Mouse (Mus musculus) kidney, postnatal 14 days (tissue): ENCODE data around the gene Arl5c.

Experiments
- DNase-seq: peaks from one replicate; pipeline ENCODE4 v3.0.0; 2022; ENCODE audit warnings: mixed read lengths

Arl5c gene

DNA sequence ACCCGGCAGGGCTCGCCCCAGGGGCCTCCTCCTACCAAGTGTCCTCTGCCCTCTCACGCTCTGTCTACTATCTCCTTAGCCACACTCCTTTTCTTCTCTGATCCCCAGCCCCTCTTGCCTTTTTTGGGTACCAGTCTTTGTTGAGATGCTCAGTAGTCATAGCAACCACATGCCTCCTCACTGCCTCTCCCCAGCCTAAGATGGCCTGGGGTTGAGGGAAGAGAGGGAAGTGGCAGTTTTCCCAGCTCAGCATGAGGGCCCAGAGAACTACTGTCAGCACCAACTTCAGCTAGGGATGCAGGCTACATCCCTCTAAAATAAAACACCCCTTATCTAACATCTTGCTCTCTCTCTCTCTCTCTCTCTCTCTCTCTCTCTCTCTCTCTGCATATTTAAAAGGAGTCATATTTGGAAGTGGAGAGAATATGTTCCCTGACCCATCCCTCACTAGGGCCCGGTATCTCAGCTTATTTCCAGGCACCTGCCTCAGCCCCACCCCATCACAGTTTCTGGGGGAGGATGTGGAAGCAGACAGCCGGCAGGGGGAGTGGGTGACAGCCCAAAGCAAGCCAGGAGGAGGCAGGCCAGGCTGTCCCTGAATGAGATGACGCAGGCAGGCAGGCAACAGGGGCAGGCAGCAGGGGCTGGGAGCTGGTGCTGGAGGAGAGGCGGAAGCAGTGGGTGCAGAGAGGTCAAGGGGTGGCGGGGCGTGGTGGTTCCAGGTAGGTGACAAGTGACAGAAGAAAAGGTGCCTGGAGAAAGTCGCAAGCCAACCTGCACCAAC is 23.1 kb upstream of the Arl5c start:
- DNase-seq, result peak; percentile 29

DNA sequence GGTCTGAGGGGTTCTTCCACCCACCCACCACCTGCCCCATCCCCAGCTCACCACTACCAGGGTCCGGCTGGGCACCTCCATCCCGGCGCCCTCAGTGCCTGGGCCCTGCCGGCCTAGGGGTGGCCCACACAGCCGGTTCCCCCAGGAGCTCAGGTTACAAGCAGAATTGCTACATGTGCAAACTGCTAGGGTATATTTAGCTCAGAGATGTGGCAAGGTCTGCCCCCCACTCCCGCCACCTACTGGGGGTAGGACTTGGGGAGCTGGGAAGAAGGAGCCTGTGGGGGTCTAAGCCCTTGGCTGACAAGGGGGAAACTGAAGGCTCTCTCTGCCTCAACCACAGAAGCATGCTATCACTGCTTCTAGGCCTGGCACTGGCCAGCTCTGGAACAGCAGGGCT is 22.2 kb upstream of the Arl5c start:
- DNase-seq, result no peak

DNA sequence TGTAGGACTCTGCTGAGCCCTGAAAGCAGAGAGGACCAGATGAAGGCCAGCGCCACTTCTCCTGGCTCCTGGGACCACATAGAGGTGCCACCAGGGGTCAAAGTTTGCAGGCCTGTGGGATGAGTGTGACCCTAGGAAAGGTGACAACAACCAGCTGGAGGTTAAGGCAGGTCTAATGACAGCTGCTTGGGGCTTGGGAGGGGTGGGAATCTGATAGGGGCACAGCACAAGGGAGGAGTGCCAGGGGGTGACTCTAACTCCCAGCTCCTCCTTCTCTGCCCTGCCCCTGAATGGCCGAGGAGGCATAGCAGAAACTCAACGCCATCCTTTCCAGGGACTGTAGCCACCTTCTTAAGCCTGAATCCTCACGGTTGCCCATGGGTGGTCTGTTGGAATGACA is 20.8 kb upstream of the Arl5c start:
- DNase-seq, result no peak

- no peak for DNase-seq
These were observed 20.2 kb upstream of the Arl5c start for GRCm38 (mm10) chr11:98016177-98016576.

DNA sequence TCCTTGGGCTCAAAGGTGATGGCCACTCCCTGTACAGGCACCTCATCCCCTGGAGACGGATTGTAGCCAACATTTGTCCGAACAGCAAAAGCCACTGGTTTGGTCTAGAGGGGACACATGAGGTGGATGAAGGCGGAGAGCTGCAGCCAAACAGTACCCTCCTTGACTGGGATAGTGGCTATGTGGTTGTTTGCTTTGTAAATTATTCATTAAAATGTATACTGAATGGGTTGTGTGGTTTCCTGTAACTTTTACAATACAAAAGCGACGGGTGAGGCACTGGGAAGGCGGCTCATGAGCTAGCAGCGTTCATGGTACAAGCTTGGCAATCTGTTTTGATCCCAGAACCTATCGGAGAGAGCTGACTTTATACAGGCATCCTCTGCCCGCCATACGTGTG is 16.9 kb upstream of the Arl5c start:
- DNase-seq, result no peak

DNA sequence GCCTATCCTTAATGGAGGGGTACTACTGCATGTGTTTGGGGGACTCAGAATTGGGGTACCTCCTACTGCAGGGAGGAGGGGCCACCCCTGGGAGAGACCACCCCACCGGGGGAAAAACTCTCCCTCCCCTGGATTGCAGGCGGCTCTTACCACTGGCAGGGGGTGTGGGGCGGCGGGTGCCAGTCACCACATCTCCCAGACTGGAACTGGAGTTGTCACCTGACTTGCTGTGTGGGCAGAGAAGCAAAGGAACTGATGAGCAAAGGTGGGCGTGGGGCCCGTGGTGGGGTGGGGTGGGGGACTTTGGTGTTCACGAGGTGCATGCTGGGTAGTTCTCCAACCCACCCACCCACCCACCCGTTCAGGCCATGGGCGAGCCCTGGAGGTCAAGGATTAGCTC is 15.7 kb upstream of the Arl5c start:
- no peak for DNase-seq

- DNase-seq, result no peak
These were observed 12.1 kb upstream of the Arl5c start for GRCm38 (mm10) chr11:98008087-98008486.

- DNase-seq, result no peak
These were observed 9.7 kb upstream of the Arl5c start for GRCm38 (mm10) chr11:98005686-98006085.

DNA sequence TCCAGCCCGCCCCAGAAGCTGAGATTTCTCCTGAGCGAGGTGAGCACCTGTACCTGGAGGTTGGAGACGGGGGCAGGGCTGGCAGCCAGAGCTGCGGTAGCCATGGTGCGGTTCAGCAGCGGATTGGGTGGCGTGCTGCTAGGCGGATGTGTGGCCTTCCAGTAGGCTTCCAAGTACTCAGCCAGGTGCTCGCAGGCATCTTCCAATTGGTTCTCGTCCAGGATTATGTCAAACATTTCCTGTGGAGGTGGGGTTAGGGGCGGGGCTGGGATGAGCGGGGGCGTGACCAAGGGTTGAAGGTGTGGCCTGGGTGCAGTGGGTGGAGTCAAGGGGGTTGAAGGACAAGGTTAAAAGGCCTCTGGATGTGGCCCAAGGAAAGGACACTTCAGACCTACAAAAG is 9.1 kb upstream of the Arl5c start:
- no peak for DNase-seq

- DNase-seq, result no peak
These were observed 8.2 kb upstream of the Arl5c start for GRCm38 (mm10) chr11:98004161-98004560.

GRCm38 (mm10) chr11:98003171-98003671 is 7.2 kb upstream of the Arl5c start:
- DNase-seq, result no peak

GRCm38 (mm10) chr11:98002627-98003026 is 6.6 kb upstream of the Arl5c start:
- DNase-seq, result peak; percentile 76

DNA sequence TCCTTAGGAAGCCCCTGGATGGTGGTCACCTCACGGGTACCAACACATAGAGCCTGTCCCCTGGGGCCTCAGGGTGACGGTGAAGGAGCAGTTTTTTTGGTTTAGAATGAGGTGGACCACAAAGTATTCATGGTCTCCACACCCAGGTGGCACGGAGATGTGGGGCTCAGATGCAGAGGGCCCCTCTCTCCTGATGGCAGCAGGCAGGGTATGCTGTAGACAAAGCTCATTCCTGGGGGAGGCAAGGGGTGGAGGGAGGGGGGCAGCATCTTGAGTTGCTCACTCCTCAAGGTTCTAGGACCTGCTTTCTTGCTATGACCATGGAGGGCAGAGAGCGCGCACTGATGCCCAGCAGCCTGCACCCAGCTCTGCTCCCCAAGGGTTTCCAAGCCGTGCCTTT is 6.0 kb upstream of the Arl5c start:
- no peak for DNase-seq

GRCm38 (mm10) chr11:98001351-98001824 is 5.4 kb upstream of the Arl5c start:
- DNase-seq, result no peak

GRCm38 (mm10) chr11:98000378-98001140 is 4.6 kb upstream of the Arl5c start:
- DNase-seq, result no peak

GRCm38 (mm10) chr11:97999748-98000147 is 3.8 kb upstream of the Arl5c start:
- no peak for DNase-seq

DNA sequence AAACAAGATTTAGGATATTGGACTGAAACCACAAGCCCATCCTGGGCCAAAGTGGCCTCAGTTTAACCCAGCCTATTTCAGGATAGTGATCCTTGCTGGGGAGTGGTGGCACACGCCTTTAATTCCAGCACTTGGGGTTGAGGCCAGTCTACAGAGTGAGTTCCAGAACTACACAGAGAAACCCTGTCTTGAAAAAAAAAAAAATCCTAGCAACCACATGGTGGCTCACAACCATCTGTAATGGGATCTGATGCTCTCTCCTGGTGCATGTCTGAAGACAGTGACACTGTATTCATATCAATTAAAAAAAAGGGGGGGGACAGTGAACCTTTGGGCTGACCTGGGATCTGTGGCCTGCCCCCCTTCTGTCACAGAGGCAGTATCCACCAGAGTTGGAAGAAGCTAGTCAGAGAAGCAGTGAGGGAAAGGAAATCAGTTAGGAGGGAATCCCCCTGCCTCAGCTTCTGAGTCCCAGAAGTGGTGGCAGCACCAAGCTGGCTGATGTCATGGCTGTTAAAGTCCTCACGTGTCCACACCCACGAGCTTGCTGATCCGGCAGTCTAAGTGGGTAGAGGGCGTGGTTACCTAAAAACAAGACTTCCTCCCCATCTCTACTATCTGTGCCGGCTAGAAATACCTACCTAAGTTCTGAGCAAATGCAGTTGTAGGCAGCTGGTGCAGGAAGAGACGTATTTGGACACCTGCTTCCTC is 3.1 kb upstream of the Arl5c start:
- DNase-seq, result no peak

GRCm38 (mm10) chr11:97998074-97998793 is 2.3 kb upstream of the Arl5c start:
- DNase-seq, result no peak

GRCm38 (mm10) chr11:97997387-97997960 is 1.5 kb upstream of the Arl5c start:
- DNase-seq, result no peak

GRCm38 (mm10) chr11:97996691-97997090 is 710 bp upstream of the Arl5c start:
- DNase-seq, result no peak

DNA sequence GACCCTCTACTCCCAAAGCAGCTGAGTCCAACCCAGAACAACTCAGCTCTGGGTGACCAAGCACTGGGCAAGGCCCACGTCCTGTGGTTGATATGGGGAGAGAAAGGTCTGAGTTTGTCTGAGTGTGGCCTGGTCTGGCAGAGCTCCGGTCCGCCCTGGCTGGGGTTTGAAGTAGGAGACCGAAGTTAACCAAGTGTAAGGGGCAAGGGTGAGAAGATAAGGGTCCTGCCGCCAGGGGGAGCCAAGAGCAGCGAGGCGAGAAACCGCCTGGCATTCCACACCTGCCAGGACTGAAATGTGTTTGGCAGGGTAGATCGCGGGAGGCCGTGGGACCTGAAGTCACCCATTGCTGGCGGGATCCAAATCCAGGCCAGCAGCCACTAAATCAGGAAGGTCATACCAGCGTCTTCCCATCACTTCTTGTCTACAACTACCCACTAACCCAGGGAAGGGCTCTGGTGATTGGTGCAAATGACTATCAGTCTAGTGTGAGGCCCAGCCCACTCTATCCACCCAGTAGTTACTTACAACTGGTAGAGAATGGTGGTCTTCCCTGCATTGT is 1.4 kb downstream of the Arl5c start:
- peak; percentile 83 for DNase-seq

DNA sequence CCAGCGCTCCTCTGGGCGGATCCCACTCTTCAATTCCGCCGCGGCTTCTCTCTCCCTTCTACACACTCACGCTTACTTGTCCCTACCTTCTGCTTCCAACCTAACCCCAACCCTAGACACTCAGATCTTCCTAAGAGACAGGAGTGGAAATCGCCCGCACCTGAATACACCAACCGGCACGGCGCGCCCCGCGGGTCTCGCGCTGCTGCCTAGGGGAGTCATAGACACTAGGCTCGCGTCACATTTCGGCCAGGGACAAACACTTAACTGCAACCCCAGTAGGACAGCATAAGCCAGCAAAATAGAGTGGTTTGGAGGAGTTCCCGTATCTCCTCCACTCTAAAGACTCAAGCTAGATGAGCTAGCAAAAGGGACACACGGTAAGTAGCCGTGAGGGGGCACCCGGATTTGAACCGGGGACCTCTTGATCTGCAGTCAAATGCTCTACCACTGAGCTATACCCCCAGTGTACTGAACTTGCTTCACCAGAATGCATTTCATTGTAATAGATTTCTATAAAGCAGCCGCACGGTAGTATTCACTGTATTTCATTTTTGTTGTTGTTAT is 7.4 kb downstream of the Arl5c start:
- peak; percentile 92 for DNase-seq
